Mouse (Mus musculus): ENCODE measurements around the gene Pgm3. TPM values are rescaled to one million over a fixed set of nuclear protein-coding genes. Genes with fewer than 3 reads are reported as not detected.

Gene Pgm3
- polyA plus RNA-seq, 1 experiment from 2014 or later: 40.2 TPM

Other genes starting within 250 kb of the Pgm3 start
- gene Ube2cbp, start 106.9 kb downstream of the Pgm3 start, polyA plus RNA-seq (2015; fragmentation: Nextera tagmentation; extraction: Ambion mirVana): 7.4 and 7.8 TPM in 2 replicates
- 32.1 and 36.8 TPM in 2 replicates for gene Dop1a, start 104.7 kb downstream of the Pgm3 start, polyA plus RNA-seq (2015; fragmentation: Nextera tagmentation; extraction: Ambion mirVana)
- 6.8 and 7.1 TPM in 2 replicates for gene Rwdd2a, start 149 bp upstream of the Pgm3 start, polyA plus RNA-seq (2015; fragmentation: Nextera tagmentation; extraction: Ambion mirVana)
- 18.7 and 20.1 TPM in 2 replicates for gene Me1, start 124.1 kb upstream of the Pgm3 start, polyA plus RNA-seq (2015; fragmentation: Nextera tagmentation; extraction: Ambion mirVana)
- gene Prss35, start 171.8 kb upstream of the Pgm3 start, polyA plus RNA-seq (2015; fragmentation: Nextera tagmentation; extraction: Ambion mirVana): 1.4 and 1.7 TPM in 2 replicates